Mouse (Mus musculus) thymus, postnatal 4 days (tissue): ENCODE results near the gene 4931428L18Rik.

Source experiments
- DNase-seq: peaks from one replicate; pipeline ENCODE4 v3.0.0; 2021

Gene 4931428L18Rik

GRCm38 (mm10) chr1:31222564-31222963, at the start of gene 4931428L18Rik, which contains the start of gene Pih1d3:
Gene 4931428L18Rik, minus strand, starts transcription at chr1:31222684.
Gene Pih1d3, plus strand, starts transcription at chr1:31222838.
- DNase-seq, result no peak

GRCm38 (mm10) chr1:31260218-31260923, 37.9 kb upstream of the 4931428L18Rik start:
- no peak for DNase-seq

- no peak for DNase-seq
Observed at GRCm38 (mm10) chr1:31233319-31234036, 11.0 kb upstream of the 4931428L18Rik start.

GRCm38 (mm10) chr1:31220599-31221250, 1.8 kb downstream of the 4931428L18Rik start:
- no peak for DNase-seq

GRCm38 (mm10) chr1:31214831-31215230, 7.7 kb downstream of the 4931428L18Rik start:
- no peak for DNase-seq

- peak; percentile 39 for DNase-seq
Observed at GRCm38 (mm10) chr1:31210144-31210543, 12.3 kb downstream of the 4931428L18Rik start.

GRCm38 (mm10) chr1:31205770-31206169, 16.7 kb downstream of the 4931428L18Rik start:
- no peak for DNase-seq

GRCm38 (mm10) chr1:31205346-31205745, 17.1 kb downstream of the 4931428L18Rik start:
- DNase-seq, result no peak

- DNase-seq, result no peak
Observed at GRCm38 (mm10) chr1:31203771-31204170, 18.7 kb downstream of the 4931428L18Rik start.

- DNase-seq, result no peak
Observed at GRCm38 (mm10) chr1:31196959-31197358, 25.5 kb downstream of the 4931428L18Rik start.

GRCm38 (mm10) chr1:31195633-31196032, 26.9 kb downstream of the 4931428L18Rik start:
- no peak for DNase-seq

GRCm38 (mm10) chr1:31190237-31190866, 32.1 kb downstream of the 4931428L18Rik start:
- no peak for DNase-seq

- no peak for DNase-seq
Observed at GRCm38 (mm10) chr1:31178264-31178663, 44.2 kb downstream of the 4931428L18Rik start.

- DNase-seq, result no peak
Observed at GRCm38 (mm10) chr1:31176101-31176500, 46.4 kb downstream of the 4931428L18Rik start, which contains the start of gene Lgsn. Gene Lgsn, plus strand, starts transcription at chr1:31176401.

GRCm38 (mm10) chr1:31175401-31175800, 47.1 kb downstream of the 4931428L18Rik start:
- DNase-seq, result no peak

- no peak for DNase-seq
Observed at GRCm38 (mm10) chr1:31165326-31166121, 57.0 kb downstream of the 4931428L18Rik start.

- no peak for DNase-seq
Observed at GRCm38 (mm10) chr1:31164527-31165189, 57.8 kb downstream of the 4931428L18Rik start.

- no peak for DNase-seq
Observed at GRCm38 (mm10) chr1:31156884-31157283, 65.6 kb downstream of the 4931428L18Rik start.

- no peak for DNase-seq
Observed at GRCm38 (mm10) chr1:31156185-31156584, 66.3 kb downstream of the 4931428L18Rik start.

GRCm38 (mm10) chr1:31153793-31154349, 68.6 kb downstream of the 4931428L18Rik start:
- peak; percentile 43 for DNase-seq

- DNase-seq, result no peak
Observed at GRCm38 (mm10) chr1:31152799-31153426, 69.6 kb downstream of the 4931428L18Rik start.
